In genomic region chr5:35160929-35161815, GRCm38 (mm10) we compare ENCODE assay signal across 14 mouse cellular contexts. TPM values are rescaled to one million over a fixed set of nuclear protein-coding genes. Genes with fewer than 3 reads are reported as not detected.
DNase-seq lines count a peak whose midpoint lies in the region; ATAC-seq and TF ChIP-seq lines count a peak whose summit lies in the region.
"Had no signal": no experiment of that assay in that cellular context is flagged by ENCODE, and none has a peak within 500 bp of the region (broad histone marks: within the 10 kb centered on the region; RNA-seq: fewer than 3 reads in every experiment).

No protein-coding gene starts in this region.

- WGBS in lung, postnatal 0 days = 67% methylated on average over 5 of the region's 5 CpGs
- WGBS in lung, adult 2 months = 80% methylated on average over 5 of the region's 5 CpGs

- no peak overlapping the region for H3K9ac ChIP-seq in lung, postnatal 0 days (replicated peaks; ENCODE audit: low read depth)
- H3K9ac ChIP-seq: embryonic facial prominence, embryonic 12.5 days; forebrain, postnatal 0 days; hindbrain, embryonic 12.5 days; limb, embryonic 12.5 days had no signal

- no peak overlapping the region for H3ac ChIP-seq in myocyte (ENCODE audit: control insufficient read depth, insufficient read length)

- TF ChIP-seq POLR2A in lung, adult 2 months (IDR thresholded peaks at IDR 0.05; ENCODE audit: borderline replicate concordance, extremely low read depth, low read depth, low read length) = no peak
- TF ChIP-seq POLR2A in myocyte (IDR thresholded peaks at IDR 0.05; ENCODE audit: insufficient read length, low read depth) = no peak

- H3K4me3 ChIP-seq in lung, postnatal 0 days (ENCODE audit: low read depth, low read length) = no peak overlapping the region
- H3K4me3 ChIP-seq in lung, adult 2 months (replicated peaks; ENCODE audit: extremely low read depth, low read depth, low read length) = no peak overlapping the region
- no peak overlapping the region for H3K4me3 ChIP-seq in myocyte
- H3K4me3 ChIP-seq: embryonic facial prominence, embryonic 12.5 days; hindbrain, embryonic 12.5 days; limb, embryonic 12.5 days had no signal

- TF ChIP-seq CTCF in lung, postnatal 0 days (IDR thresholded peaks at IDR 0.05) = no peak
- TF ChIP-seq CTCF in lung, adult 2 months (IDR thresholded peaks at IDR 0.05; ENCODE audit: insufficient read depth, low read length) = no peak

- no peak overlapping the region for H3K4me2 ChIP-seq in lung, postnatal 0 days (replicated peaks; ENCODE audit: low read depth, low read length)
- no peak overlapping the region for H3K4me2 ChIP-seq in myocyte (ENCODE audit: low read depth)
- H3K4me2 ChIP-seq: embryonic facial prominence, embryonic 12.5 days; hindbrain, embryonic 12.5 days; limb, embryonic 12.5 days had no signal

- ATAC-seq in lung, postnatal 0 days = 0 out of 2 replicates have a peak, but pooled peaks have one; percentile 38
- peak; percentile 92 for ATAC-seq in erythroid progenitor cell, adult 5-6 weeks (replicated peaks; ENCODE audit: low FRiP score, poor library complexity, severe bottlenecking)
- ATAC-seq: forebrain, postnatal 0 days had no signal

- no peaks in the 10 kb centered on the region for H3K9me3 ChIP-seq in lung, postnatal 0 days (ENCODE audit: low read length)
- H3K9me3 ChIP-seq: embryonic facial prominence, embryonic 12.5 days; hindbrain, embryonic 12.5 days; limb, embryonic 12.5 days had no signal

- DNase-seq in lung, postnatal 0 days (ENCODE audit: low spot score) = peak; percentile 27
- no peak for DNase-seq in lung, adult 2 months
- peak; percentile 78 for DNase-seq in c-Kit-negative CD71-positive TER-119-positive erythroid progenitor cells, embryonic 14.5 days (ENCODE audit: low read depth, low spot score)
- no peak for DNase-seq in right cerebral cortex, postnatal 10 days (ENCODE audit: low spot score in 2 of 2)
- DNase-seq in adipocyte (ENCODE audit: low spot score) = no peak
- DNase-seq: adrenal gland, postnatal 25 days; cerebellum, adult 2 months; forebrain, postnatal 0 days; kidney, adult 8-10 months had no signal

- H3K27ac ChIP-seq in lung, postnatal 0 days (ENCODE audit: low read length) = no peak overlapping the region
- H3K27ac ChIP-seq: embryonic facial prominence, embryonic 12.5 days; hindbrain, embryonic 12.5 days; limb, embryonic 12.5 days had no signal

- H3K79me2 ChIP-seq in myocyte (ENCODE audit: control insufficient read depth, insufficient read depth) = no peaks in the 10 kb centered on the region

- H3K27me3 ChIP-seq in lung, postnatal 0 days (replicated peaks; ENCODE audit: insufficient read depth, low read length) = no peaks in the 10 kb centered on the region
- H3K27me3 ChIP-seq in myocyte (ENCODE audit: control insufficient read depth, insufficient read depth, insufficient read length) = peaks cover 37% of the 10 kb centered on the region
- H3K27me3 ChIP-seq: hindbrain, embryonic 12.5 days had no signal

- H3K4me1 ChIP-seq in lung, postnatal 0 days (ENCODE audit: insufficient read depth, low read depth, low read length) = peaks cover 11% of the 10 kb centered on the region; the same call in 1 of the 2 replicates
- peaks cover 3% of the 10 kb centered on the region; the same call in 1 of the 2 replicates for H3K4me1 ChIP-seq in lung, adult 2 months (ENCODE audit: control insufficient read depth, insufficient read depth, low read length)

- no peak for TF ChIP-seq EP300 in lung, postnatal 0 days (IDR thresholded peaks at IDR 0.05)

- H3K36me3 ChIP-seq in lung, postnatal 0 days (ENCODE audit: insufficient read depth, low read length) = no peaks in the 10 kb centered on the region
- H3K36me3 ChIP-seq in myocyte (ENCODE audit: control insufficient read depth, insufficient read depth) = no peaks in the 10 kb centered on the region
- H3K36me3 ChIP-seq: embryonic facial prominence, embryonic 12.5 days; hindbrain, embryonic 12.5 days; limb, embryonic 12.5 days had no signal

TF ChIP-seq in myocyte, 11 proteins besides CTCF, POLR2A, EP300 and RAD21:
- peak in 1 of 3 experiments; percentile 75 for TF ChIP-seq MYOD1 (IDR thresholded peaks at IDR 0.05; ENCODE audit: control insufficient read depth in 1 of 3, insufficient read length in 2 of 3, low read depth in 2 of 3)
- no peak for TF ChIP-seq MAX (IDR thresholded peaks at IDR 0.05; ENCODE audit: low read depth)
- TF ChIP-seq MYOG (IDR thresholded peaks at IDR 0.05; ENCODE audit: control insufficient read depth in 1 of 3, insufficient read depth in 1 of 3, insufficient read length in 2 of 3, low read depth in 2 of 3) = peak in 2 of 3 experiments; percentile 30 to 70

RNA-seq across cellular contexts. Expression of gene Lrpap1, which starts 55.6 kb away (rescaled TPM):
- polyA plus RNA-seq in lung, postnatal 0 days (2015; fragmentation: Nextera tagmentation; extraction: Ambion mirVana) = 170 and 184 TPM in 2 replicates
- polyA plus RNA-seq in lung, adult 2 months (2012; rRNA removed) = 41.6 and 59.7 TPM in 2 replicates
- 7.1 and 8.6 TPM in 2 replicates for total RNA-seq in erythroid progenitor cell, adult 5-6 weeks (2015; ENCODE audit: low replicate concordance)
- 13.3 and 17.8 TPM in 2 replicates for total RNA-seq in erythroid progenitor cell, adult 5-6 weeks (2017; ENCODE audit: low replicate concordance)
- polyA plus RNA-seq in myocyte (2012; fragmentation: generic; extraction: Trizol) = 46.2 TPM

Comparison
In these comparisons a context has a peak if more than half of its experiments do, and no peak if none do; other contexts are left out.
1. DNase-seq: peak in lung, postnatal 0 days (single experiment) and c-Kit-negative CD71-positive TER-119-positive erythroid progenitor cells, embryonic 14.5 days (single experiment); none in lung, adult 2 months (single experiment), right cerebral cortex, postnatal 10 days (0 of 2) and adipocyte (single experiment).